Mouse (Mus musculus) frontal cortex, postnatal 36 days (tissue): ENCODE results near the gene Ntf5.
A peak's percentile ranks its signal among the peaks of the same experiment; 100 is the strongest.
"Not testable (repeated sequence)": the region's sequence is repeated elsewhere in the genome, so short reads cannot be mapped to it uniquely, and the experiment has no call there.

Experiments used
- DNase-seq, 2 experiments: peaks; one replicate each; pipeline ENCODE4 v3.0.0; 2022; ENCODE audit warnings: low spot score in 2 of 2

Gene Ntf5

DNA sequence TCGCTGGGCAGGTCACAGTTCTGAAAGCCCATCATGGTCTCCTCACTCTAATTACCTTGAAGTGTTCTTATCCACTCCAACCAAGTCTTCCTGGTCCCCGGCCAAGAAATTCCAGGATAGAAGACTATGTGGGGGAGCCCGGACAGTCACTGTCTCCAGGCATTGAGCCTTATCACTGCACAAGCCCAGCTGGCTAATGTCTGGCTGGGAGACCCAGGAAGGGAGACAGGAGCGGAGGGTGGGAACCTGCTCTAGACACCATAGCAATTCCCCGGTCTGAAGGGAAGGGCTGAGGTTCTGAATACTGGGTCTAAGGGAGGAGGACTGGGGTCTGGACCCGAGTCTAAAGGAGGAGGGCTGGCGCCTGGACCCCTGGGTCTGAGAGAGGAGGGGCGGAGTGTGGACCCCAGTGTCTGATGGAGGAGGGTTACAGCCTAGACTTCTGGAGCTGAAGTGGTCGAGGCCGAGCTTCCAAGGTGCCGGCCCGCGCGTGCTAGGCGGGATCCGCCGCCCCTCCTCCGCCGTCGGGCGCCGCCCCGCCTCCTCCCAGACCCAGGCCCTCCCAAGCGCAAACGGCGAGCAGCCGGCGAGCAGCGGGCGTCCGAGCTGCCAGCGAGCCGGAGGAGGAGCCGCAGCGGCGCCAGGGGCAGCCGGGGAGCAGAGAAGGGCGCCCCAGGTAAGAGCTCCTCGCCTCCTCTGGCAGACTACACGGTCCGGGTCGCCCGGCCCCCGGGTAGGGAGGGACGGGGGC is at the start of gene Ntf5:
TSS of gene Ntf5 (plus strand) at position 583 of the 751 bp plus-strand sequence.
- no peak for DNase-seq

DNA sequence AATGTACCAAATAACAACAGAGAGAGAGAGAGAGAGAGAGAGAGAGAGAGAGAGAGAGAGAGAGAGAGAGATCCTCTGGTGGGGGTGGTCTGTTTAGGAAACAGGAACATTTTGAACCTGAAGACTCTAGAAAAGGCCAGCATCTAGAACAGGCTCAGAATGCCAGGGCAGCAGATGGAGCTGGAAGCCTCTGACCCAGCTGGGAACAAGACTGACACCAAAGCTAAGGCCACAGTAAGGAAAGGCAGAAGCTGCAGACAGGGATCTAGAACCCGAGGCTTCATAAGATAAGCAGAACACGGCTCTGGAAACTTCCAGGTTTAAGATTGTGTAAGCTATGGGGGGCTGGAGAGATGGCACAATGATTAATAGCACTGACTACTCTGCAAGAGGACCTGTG is 49.5 kb upstream of the Ntf5 start:
- no peak for DNase-seq

DNA sequence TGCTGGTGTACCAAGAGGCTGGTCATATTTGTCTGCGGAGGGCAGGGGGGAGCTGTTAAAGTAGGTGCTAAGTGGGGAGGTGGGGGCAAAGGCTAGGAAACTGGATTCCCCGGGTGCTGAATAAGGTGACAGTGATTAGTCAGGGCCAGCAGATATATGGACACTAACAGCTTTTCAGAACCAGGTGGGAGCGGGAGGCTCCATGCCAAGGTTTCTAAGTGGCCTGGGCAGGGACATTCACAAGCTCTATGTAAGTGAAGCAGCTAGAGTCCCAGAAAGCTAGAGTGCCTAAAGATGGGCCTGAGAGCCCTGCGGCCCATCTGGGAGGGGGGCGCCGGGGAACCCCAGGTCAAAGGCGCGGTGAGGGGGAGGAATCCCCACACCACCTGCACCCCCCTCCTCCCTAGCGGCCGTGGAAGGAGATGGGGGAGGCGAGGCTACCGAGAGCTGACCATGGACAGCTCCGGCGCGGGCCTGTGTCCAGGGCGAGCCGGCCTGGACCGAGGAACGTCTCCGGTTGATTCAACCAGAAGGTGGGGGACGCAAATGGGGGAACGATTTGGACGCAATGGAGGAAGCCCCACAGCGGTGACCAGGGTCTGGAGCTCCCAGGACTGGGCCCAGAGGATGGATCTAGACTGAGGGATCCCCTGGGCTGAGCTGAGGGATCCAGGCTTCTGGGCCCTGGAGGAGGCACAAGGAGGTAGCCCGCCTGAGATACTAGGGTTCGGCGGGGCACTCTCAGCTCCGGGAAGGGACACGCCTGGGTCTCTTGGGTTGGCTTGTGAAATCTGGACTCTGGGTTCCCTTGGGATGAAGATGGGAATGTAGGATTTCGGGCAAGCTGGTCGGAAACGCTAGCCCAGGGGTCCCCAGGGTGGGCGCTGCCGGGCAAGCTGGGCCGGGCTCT is 47.5 kb upstream of the Ntf5 start:
- peak in 1 of 2 experiments; percentile 42 for DNase-seq

DNA sequence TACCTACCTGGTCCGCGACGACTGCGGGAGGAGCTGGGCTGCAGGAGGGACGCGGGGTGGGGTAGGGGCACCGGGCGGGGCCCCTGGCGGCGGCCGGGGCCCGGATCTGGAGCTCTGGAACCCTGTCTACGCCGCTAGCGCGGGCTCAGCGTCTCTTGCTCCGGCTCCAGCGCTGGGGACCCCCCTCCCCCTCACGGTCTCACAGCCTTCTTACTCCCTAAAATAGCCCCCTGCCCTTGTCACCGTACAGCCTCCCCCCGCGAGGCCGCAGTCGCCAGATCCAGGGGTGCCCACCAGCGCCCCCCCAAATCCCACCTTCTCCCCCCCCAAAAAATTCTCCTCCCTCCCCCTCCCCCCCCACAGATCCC is 46.9 kb upstream of the Ntf5 start, which contains the start of gene Ppfia3:
TSS of gene Ppfia3 (minus strand) at position 368 of the 368 bp plus-strand sequence.
- no peak for DNase-seq

DNA sequence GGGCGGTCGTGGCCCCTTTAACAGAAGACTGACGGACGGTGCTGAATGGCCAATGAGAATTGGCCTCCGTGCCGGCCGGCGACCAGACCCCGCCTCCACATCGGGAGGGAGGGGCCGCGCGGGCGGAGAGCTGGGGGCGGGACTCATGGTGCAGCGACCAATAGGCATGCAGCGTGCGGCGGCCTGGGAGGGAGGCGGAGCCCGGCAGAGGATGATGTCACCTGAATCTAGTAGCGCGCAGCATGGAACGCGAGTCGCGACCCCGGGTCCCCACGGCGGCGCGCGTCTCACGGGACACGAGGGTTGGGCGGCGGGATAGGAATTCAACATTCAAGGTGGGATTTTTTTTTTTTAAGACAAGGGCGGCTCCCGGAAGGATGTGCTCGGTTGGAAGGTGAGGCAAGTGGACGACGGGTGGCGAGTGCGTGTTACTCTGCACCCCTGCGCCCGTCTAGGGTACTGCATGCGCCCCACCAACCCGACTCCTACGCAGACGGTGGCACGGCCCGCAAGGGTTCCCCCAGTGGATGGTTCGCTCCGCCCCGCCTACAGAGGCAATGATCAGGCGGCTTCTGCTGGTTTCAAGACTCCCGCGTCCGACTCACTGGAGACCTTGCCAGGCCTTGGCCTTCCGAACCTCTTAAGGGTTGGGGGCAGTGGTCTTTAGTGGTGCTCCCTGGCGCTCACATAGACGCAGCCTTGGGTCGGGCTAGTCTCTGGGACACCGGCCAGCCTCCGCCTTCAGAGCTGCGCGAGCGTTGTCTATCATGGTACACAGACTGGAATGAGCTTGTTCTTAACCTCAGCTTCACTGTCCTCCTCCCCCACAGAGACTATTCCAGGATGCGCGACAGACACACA is 46.2 kb upstream of the Ntf5 start:
- DNase-seq, result peak; percentile 98 to 99

DNA sequence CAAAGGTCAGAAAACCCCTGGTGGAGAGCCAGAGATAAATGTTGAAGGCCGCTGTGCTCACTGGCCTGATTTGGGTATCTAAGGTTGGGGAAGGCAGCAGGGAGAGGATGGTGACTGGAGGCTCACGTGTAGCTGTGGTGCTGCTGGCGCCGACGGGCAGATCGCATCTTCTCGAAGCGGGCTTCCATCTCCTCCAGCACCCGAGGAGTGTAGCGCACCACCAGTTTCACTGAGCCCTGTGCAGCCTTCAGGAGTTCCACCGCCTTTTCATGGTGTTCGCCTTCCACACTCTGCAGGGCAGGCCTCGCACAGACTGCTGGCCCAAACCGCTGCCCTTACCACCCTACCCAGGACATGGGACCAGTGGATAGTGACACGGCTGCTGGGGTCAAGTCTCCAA is 45.3 kb upstream of the Ntf5 start:
- DNase-seq, result no peak

DNA sequence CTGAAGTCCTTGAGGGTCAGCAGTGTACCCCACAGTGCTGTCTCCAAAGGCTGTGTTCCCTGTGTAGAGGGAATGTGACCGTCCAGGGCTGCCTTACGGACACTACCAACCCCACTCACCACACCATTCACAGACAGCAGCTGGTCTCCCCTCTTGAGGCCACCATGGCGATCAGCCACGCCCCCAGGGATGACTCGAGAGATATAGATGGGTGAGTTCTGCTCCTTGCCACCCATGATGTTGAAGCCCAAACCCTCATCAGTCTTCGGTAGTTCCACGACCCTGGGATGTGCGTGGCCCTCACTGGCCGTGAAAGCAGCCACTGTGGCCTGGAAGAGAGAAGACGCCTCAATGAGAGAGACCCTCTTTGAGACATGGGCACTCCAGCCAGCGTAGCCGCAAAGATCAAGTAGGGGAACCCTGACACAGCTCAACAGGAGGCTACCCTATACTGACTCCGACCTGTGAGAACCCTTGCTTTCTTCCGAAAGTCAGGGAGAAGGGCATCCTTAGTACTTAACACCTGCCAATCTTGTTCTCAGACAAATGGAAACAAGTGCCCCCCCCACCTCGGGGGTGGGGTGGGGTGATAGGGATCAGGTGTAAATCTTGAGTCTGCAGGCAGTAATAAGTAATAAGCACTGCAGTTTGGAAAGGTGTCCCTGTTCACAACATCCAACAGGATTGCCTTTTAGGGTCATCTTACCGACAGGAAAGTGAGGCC is 44.3 kb upstream of the Ntf5 start:
- DNase-seq, result no peak

DNA sequence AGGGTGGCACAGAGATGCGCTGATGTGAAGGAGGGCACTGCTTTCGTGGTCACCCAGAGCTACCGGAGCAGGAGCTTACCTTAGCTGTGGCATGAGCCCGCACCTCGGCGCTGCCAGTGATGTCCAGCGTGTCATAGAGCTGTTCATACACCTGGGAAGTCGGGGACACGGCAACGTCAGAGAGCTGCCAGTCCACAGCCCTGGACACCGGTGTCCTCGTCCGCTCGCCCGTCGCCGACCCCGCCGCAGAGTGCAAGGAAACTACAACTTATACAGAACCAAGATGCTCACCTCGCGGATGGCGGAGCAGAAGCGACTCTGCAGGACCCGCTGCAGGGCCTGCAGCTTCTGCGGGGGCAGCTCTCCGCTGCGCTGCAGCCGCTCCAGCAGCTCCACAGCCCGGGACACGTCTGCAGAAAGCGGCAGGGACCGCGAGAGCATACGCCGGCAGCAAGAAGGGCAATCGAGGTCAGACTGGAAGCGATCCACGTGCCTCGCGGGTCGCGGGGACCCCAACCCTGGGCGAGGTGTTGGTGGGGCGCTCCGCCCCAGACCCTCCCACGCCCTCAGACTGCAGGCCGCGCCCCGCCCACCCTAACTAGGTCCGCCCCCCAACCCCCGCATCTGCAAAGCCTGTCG is 43.5 kb upstream of the Ntf5 start:
- DNase-seq, result peak; percentile 29 to 50

DNA sequence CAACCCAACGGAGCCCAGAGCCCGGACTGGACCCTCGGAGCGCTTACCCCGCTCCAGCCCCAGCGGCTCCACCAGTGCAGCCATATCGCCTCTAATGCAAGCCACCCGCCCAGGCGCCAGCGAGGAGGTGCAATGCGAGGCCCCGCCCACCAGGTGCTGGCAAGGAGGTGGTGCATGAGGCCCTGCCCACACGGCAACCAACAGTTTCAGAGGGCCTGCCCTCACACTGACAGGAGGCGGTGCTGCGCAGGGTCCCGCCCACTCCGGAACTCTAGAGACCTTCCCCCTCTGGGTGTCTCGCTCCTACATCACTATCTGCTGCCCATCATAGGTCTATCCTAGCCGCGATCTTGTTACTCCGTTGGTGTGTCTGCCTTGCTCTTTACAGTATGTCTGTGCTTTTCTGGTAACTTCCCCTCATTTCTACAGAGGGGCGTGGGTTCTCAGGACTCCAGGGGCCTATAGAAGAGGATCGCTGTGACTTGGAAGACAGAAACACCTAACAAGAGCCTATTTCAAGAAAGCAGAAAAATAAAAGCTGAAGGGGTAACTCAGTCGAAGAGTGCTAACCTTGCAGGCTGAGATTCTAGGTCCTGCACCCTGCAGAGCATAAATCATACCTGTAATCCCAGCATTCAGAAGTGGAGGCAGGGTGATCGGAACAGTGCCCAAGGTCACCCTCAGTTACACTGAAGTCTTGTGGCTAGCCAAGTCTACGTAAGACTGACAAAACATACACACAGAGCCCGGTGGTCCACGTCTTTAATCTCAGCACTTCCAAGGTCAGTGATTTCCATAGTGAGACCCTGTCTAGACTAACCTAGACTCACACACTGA is 42.8 kb upstream of the Ntf5 start, which contains the start of gene Lin7b:
TSS of gene Lin7b (minus strand) at position 109 of the 837 bp plus-strand sequence.
- DNase-seq, result peak; percentile 91 to 96

DNA sequence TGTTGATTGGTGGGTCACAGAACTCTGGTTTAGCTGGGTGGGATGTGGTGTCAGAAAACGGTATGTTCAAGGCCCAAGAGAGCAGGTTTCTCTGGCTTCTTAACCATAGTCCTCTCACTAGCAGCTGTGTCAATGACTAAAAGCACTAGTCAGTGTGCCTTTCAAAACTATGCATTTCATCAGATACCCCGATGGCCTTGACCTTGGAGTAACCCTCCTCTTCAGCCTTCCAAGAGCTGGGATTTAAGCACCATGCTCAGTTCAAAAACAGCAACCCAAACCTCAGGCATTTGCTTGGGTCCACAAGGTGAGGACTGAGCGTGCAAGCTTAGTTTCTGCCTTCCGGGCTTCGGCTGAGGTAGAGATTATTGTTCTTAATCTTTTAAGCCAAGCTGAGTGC is 41.1 kb upstream of the Ntf5 start:
- no peak for DNase-seq

DNA sequence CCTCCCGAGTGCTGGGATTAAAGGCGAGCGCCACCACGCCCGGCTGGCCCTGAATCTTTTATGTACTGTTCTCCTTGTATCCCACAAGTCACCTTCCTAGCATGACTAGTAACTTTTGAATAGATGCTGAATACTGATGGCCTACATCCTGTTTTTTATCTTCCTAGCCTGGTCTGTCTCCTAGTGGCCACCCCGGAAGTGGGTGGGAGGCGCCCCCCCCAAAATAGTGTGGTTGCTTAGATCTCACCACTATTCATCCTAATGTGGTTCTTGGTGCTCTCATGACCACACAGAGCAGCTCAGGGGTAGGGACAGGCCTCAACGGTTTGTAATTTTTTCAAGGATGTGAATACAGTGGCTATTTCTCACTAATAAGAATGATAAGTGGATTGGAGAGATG is 38.9 kb upstream of the Ntf5 start:
- no peak for DNase-seq

DNA sequence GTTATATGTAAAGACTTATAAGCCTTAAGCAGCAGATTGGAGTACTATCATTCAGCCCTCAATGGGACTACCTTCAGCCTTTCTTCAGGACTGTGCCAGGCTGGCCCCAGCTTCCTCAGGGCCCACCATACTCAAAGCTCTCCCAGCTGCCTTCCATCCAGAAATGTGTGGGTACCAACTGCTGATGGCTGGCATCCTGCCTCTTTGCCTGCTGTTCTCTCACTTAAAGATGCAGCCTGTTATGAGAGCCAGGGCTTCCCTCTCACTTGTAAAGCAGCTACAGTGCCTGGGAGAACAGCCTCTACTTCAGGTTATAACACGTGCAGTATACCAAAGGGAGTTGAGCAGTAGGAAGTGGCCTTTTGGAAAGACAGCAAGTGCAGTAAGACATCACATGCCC is 37.4 kb upstream of the Ntf5 start:
- DNase-seq, result no peak

DNA sequence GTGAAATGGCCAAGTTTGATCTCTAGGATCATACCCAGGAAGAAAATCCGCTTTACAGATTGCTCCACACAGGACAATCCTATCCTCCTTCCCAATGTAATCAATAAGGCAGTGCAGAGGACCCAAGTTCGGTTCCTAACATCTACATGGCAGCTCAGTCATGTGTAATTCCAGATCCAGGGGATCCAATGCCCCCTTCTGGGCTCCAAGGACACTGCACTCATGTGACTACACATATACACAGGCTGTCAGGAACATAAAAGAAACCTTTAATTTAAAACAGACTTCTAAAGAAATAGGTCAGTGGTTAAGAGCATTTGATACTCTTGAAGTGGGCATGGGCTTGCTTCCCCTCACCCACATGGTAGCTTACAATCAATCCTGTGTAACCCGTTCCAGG is 27.4 kb upstream of the Ntf5 start:
- no peak for DNase-seq

DNA sequence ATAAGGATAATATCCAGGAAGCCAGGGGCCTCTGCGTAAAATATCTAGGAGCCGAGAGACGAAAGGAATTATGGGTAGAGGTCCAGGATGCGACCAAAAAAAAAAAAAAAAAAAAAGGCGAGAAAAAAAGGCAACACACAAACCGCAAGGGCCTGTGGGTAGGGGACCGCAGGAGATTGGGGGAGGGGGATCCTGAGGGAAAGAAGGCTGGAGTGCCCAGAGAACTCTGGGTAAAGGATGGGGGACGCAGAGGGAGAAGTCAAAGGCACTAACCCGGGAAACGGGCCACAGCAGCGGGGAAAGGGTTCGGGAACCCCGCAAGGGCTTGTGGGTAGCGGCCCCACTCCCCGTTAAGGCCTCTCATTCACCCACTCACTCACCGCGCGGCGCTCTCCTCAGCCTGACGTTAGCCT is 18.4 kb upstream of the Ntf5 start:
- DNase-seq, result no peak

DNA sequence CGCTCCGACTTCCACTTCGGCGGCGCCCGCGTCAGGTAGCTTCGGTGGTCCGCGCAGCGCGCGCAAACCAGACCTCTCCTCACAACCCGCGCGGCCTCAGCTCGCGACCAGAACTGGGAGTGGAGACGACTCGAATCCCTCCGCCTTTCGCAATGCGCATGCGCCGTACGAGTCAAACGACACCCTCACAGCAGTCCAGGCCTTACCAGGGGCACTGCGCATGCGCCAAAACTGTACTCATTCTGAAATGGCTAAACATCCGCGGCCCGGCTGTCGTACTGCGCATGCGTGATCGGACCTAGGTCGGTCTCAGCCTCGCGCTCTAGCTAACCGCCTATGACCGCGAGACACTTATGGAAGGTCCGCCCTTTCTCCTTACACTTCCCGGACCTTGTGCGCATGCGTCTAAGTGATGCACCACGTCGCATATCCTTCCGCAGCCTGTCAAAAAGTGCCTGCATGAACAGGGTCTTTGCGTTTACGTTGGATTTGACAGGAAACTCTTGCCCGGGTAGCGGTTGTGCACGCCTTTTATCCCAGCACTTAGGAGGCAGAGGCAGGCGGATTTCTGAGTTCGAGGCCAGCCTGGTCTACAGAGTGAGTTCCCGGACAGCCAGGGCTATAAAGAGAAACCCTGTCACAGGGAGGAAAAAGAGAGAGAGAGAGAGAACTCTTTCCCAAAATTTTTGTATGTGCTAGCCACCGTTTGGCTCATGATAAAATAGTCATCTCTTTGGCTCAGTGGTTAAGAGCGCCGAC is 17.7 kb upstream of the Ntf5 start, which contains the start of gene Snrnp70:
TSS of gene Snrnp70 (minus strand) at position 165 of the 759 bp plus-strand sequence.
- peak; percentile 100 for DNase-seq

DNA sequence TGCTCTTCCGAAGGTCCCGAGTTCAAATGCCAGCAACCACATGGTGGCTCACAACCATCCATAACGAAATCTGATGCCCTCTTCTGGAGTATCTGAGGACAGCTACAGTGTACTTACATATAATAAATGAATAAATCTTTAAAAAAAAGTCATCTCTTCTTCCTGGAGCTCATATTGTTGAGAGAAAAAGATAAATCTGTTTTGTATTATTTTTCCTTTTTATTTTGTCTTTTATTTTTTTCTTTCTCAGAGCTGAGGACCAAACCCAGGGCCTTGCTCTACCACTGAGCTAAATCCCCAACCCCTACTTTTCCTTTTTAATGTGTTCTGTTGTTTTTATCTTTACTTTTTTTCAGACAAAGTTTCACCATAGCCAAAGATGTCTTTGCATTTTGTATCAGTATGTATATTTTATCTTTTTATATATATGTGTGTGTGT is 17.1 kb upstream of the Ntf5 start:
- DNase-seq, result not testable (repeated sequence)

DNA sequence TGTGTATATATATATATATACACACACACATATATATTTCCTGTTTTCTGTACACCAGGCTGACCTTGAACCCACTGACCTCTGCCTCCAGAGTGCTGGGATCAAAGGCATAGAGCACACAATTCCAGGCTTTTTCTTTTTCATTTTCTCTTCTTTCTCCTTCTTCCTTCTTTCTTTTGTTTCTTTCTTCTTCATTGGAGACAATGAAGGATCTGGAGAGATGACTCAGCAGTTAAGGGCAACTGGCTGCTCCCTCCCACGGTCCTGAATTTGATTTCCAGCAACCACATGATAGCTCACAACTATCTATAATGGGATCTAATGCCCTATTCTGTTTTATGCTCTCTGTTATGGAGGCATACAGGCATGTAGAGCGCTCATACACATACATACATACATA is 16.7 kb upstream of the Ntf5 start:
- no peak for DNase-seq

DNA sequence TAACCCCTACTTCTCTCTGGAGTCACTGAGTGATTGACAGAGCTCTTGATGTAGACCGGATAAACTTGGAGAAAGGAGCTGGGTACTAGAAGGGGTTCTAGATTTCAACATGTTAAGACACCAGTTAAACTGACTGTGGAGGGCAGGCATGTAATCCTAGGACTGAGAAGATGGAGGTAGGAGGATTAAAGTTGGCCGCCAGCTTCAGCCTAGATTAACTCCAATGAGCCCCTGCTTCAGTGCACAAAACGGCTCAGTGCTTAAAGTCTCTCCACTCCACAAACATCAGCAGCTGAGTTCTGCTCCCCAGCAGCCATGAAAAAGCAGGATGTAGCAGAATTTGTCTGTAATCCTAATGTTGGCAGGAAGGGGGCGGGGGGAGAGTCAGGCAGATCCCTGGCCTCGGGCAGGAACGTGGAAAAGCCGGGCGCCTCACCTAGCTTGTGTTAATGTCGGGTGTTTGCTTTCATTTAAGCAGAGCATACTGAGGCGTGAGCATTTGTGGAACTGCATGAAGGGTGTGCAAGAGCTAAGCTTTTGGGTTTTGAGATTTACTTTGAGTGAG is 11.9 kb upstream of the Ntf5 start:
- no peak for DNase-seq
